Mouse (Mus musculus) lung, embryonic 14.5 days (tissue): ENCODE data around the gene 2700097O09Rik. TPM values are rescaled to one million over a fixed set of nuclear protein-coding genes. Genes with fewer than 3 reads are reported as not detected.
"Not testable (repeated sequence)": the region's sequence is repeated elsewhere in the genome, so short reads cannot be mapped to it uniquely, and the experiment has no call there.

ENCODE experiments used
- ATAC-seq: fragments of 200-750 bp; cut with Nextera tagmentation; 2 replicates; pipeline ENCODE4 v1.8.0; 2017; ENCODE audit warnings: mild to moderate bottlenecking, moderate TSS enrichment, moderate library complexity; ENCODE audit not compliant: insufficient read depth
- DNase-seq: peaks from one replicate; pipeline ENCODE4 v3.0.0-alpha.2; 2015
- H3K27ac ChIP-seq: fragments of 300-500 bp; sonication (generic); 2 replicates; pipeline ENCODE4 v1.5.1; 2014; ENCODE audit warnings: low read depth, mild to moderate bottlenecking, moderate library complexity
- H3K27me3 ChIP-seq: fragments of 300-500 bp; sonication (generic); 2 replicates; pipeline ENCODE4 v1.6.1; 2014; ENCODE audit warnings: low read length, control low read depth; ENCODE audit not compliant: insufficient read depth
- H3K36me3 ChIP-seq: fragments of 300-500 bp; sonication (generic); 2 replicates; pipeline ENCODE4 v1.6.1; 2014; ENCODE audit warnings: control low read depth; ENCODE audit not compliant: insufficient read depth
- H3K4me1 ChIP-seq: fragments of 300-500 bp; sonication (generic); 2 replicates; pipeline ENCODE4 v1.6.1; 2014; ENCODE audit warnings: antibody characterized with exemption, control low read depth; ENCODE audit not compliant: insufficient read depth
- H3K4me2 ChIP-seq: fragments of 300-500 bp; sonication (generic); 2 replicates; pipeline ENCODE4 v1.6.1; 2014; ENCODE audit warnings: mild to moderate bottlenecking
- H3K4me3 ChIP-seq: fragments of 300-500 bp; sonication (generic); 2 replicates; pipeline ENCODE4 v1.5.1; 2014; ENCODE audit warnings: low read depth, low read length
- H3K9ac ChIP-seq: fragments of 300-500 bp; sonication (generic); 2 replicates; pipeline ENCODE4 v1.6.1; 2014
- H3K9me3 ChIP-seq: fragments of 300-500 bp; sonication (generic); 2 replicates; pipeline ENCODE4 v1.6.1; 2016; ENCODE audit warnings: low read depth, low read length, control low read depth
- CTCF ChIP-seq: IDR thresholded peaks from 2 replicates; pipeline ENCODE4 v1.5.1; 2016; ENCODE audit warnings: antibody characterized with exemption, low read depth
- WGBS: fragments of 180-500 bp; shearing (Covaris S2); extraction: QIAGEN DNeasy Blood & Tissue Kit; methylation state at CpG from one replicate; pipeline ENCODE4 v1.1.7; 2014; 5-methylcytosine and 5-hydroxymethylcytosine counted together
- polyA plus RNA-seq: library from polyadenylated mRNA; unstranded; fragments of >200 nt; fragmentation: Nextera tagmentation; extraction: Ambion mirVana; gene quantifications from 2 replicates; pipeline ENCODE4 v1.2.1, GENCODE M21; 2014

The 2700097O09Rik gene
- polyA plus RNA-seq, 1 experiment from 2014 or later: 36.1 TPM

GRCm38 (mm10) chr12:55013626-55014398 is 66.1 kb downstream of the 2700097O09Rik start, which contains the start of gene Baz1a:
Baz1a (minus strand) TSS chr12:55014348.
- Histone ChIP-seq H3K4me2 (no peak within 1 kb of the TSS), H3K36me3 (no peaks in the 10 kb centered on the region), H3K4me3 (no peak within 1 kb of the TSS), H3K9me3 (no peaks in the 10 kb centered on the region), H3K9ac (no peak within 1 kb of the TSS), H3K27ac (no peak within 1 kb of the TSS), H3K4me1 (no peaks in the 10 kb centered on the region), H3K27me3 (no peaks in the 10 kb centered on the region)
- WGBS: 77% methylated on average over 6 of the region's 6 CpGs
- ATAC-seq: no peak
- no peak for TF ChIP-seq CTCF
- no peak for DNase-seq

GRCm38 (mm10) chr12:55013031-55013430 is 66.9 kb downstream of the 2700097O09Rik start:
- Histone ChIP-seq H3K36me3 (no peaks in the 10 kb centered on the region), H3K27me3 (no peaks in the 10 kb centered on the region), H3K27ac (no peak overlapping the region), H3K9me3 (no peaks in the 10 kb centered on the region), H3K4me2 (no peak overlapping the region), H3K4me1 (no peaks in the 10 kb centered on the region), H3K9ac (no peak overlapping the region), H3K4me3 (no peak overlapping the region)
- no peak for ATAC-seq
- no peak for DNase-seq
- WGBS: 85% methylated on average over 1 of the region's 1 CpGs
- TF ChIP-seq CTCF: no peak

- ATAC-seq (no peak), DNase-seq (no peak)
- H3K9ac ChIP-seq: no peak overlapping the region
- H3K4me3 ChIP-seq: no peak overlapping the region
- 84% methylated on average over 14 of the region's 14 CpGs for WGBS
- no peaks in the 10 kb centered on the region for H3K27me3 ChIP-seq
- no peaks in the 10 kb centered on the region for H3K36me3 ChIP-seq
- no peak overlapping the region for H3K4me2 ChIP-seq
- TF ChIP-seq CTCF: no peak
- H3K9me3 ChIP-seq: no peaks in the 10 kb centered on the region
- H3K27ac ChIP-seq: no peak overlapping the region
- no peaks in the 10 kb centered on the region for H3K4me1 ChIP-seq
These were observed 72.4 kb downstream of the 2700097O09Rik start for GRCm38 (mm10) chr12:55007361-55008008.

DNA sequence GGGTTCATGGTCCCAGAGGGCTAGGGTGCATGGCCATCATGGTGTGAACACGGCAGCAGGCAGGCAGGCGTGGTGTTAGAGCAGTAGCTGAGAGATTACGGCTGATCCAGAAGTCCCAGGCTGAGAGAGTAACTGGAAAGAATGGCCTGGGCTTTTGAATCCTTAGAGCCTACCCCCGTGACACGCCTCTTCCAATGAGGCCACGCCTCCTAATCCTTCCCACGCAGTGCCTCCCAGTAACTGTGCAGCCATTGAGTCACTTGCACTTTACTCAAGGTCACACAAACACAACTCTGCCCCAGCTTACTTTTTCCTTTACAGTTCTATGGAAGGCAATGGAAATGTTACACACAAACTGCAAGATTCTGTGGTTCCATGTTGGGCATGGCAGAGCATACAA is 73.8 kb downstream of the 2700097O09Rik start:
- H3K27me3 ChIP-seq: no peaks in the 10 kb centered on the region
- H3K4me2 ChIP-seq: no peak overlapping the region
- H3K4me3 ChIP-seq: no peak overlapping the region
- ATAC-seq: no peak
- H3K9ac ChIP-seq: no peak overlapping the region
- 95% methylated on average over 7 of the region's 7 CpGs for WGBS
- no peak for DNase-seq
- no peaks in the 10 kb centered on the region for H3K4me1 ChIP-seq
- no peaks in the 10 kb centered on the region for H3K9me3 ChIP-seq
- no peak for TF ChIP-seq CTCF
- H3K27ac ChIP-seq: no peak overlapping the region
- H3K36me3 ChIP-seq: no peaks in the 10 kb centered on the region

DNA sequence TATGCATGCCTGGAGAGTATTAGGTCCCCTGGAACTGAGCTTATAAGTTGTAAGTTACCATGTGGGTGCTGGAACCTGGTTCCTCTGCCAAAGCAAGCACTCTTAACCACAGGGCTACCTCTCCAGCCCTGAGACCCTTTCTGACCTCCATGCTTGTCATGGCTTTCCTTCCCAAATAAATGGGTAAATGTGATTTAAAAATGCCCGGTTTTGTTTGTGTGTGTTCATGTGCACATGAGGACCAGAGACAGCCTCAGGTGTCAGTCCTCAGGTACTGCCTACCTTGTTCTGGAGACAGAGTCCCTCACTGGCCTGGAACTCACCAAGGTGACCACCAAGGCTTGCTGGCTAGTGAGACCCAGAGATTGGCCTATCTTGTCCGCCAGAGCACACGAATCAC is 75.5 kb downstream of the 2700097O09Rik start:
- Histone ChIP-seq H3K27ac (no peak overlapping the region), H3K9me3 (no peaks in the 10 kb centered on the region), H3K4me2 (no peak overlapping the region), H3K36me3 (no peaks in the 10 kb centered on the region), H3K9ac (no peak overlapping the region), H3K27me3 (no peaks in the 10 kb centered on the region), H3K4me3 (no peak overlapping the region), H3K4me1 (no peaks in the 10 kb centered on the region)
- TF ChIP-seq CTCF: no peak
- DNase-seq: no peak
- 86% methylated on average over 3 of the region's 3 CpGs for WGBS
- no peak for ATAC-seq

DNA sequence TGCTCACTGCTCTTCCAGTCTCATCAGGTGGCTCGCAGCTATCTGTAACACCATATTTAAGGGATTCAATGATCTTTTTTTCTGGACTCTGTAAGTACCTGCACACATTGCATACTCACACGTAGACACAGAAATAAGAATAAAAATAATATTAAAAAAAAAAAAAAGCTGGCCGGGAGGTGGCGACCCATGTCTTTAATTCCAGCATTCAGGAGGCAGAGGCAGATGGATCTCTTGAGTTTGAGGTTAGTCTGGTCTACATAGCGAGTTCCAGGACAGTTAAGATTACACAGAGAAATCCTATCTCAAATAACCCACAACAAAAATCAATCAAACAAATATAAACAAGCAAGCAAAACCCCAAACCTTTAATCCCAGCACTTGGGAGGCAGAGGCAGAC is 76.1 kb downstream of the 2700097O09Rik start:
- 84% methylated on average over 5 of the region's 5 CpGs for WGBS
- Histone ChIP-seq H3K36me3 (no peaks in the 10 kb centered on the region), H3K4me2 (no peak overlapping the region), H3K27me3 (no peaks in the 10 kb centered on the region), H3K4me1 (no peaks in the 10 kb centered on the region), H3K9ac (no peak overlapping the region), H3K9me3 (no peaks in the 10 kb centered on the region), H3K4me3 (no peak overlapping the region), H3K27ac (no peak overlapping the region)
- no peak for TF ChIP-seq CTCF
- ATAC-seq (no peak), DNase-seq (no peak)

DNA sequence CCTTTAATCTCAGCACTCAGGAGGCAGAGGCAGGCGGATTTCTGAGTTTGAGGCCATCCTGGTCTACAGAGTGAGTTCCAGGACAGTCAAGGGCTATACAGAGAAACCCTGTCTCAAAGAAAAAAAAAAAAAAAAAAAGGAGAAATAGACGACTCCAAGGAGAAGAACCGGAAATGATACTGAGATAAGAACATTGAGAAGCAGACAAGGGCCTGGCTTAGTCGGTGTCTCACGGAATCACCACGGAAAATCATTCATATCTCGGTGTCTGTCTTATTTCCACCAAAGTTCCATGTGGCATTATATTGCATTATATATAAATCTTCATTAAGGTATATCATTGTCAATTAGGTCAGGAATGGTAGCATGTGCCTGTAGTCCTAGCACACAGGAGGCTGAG is 77.4 kb downstream of the 2700097O09Rik start:
- H3K9me3 ChIP-seq, H3K9ac ChIP-seq, H3K27ac ChIP-seq, H3K4me3 ChIP-seq, H3K4me2 ChIP-seq, H3K4me1 ChIP-seq, H3K36me3 ChIP-seq, DNase-seq, ATAC-seq, H3K27me3 ChIP-seq: not testable (repeated sequence)
- 86% methylated on average over 7 of the region's 7 CpGs for WGBS
